Mouse (Mus musculus) E14TG2a.4 (cell line): ENCODE measurements around the gene Anks1b.

Experiments
- CTCF ChIP-seq: conservative IDR thresholded peaks from 2 replicates; pipeline ENCODE4 v1.5.1; 2014; ENCODE audit warnings: low read length
- POU5F1 ChIP-seq: IDR thresholded peaks from 2 replicates; pipeline ENCODE4 v1.6.1; 2014; ENCODE audit warnings: low read length, borderline replicate concordance

DNA sequence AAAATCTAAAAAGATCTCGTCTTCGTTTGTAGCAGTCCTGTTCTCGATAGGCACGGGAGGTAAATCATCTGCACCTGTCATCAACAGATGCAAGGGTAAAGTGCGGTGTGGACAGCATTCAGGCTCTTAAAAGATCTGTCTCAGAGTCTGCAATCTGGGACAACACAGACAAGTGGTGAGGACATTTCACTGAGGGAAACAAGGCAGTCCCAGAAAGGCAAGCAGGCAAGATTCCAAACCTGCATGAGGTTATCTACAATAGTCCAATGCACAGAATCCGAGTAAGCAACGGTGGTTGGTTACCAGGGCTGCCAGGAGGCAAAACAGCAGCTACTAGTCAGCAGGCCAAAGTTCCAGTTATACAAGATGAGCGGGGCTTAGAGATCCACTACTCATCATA is 912.4 kb downstream of the Anks1b start:
- no peak for TF ChIP-seq CTCF
- no peak for TF ChIP-seq POU5F1
